Mouse (Mus musculus) embryonic facial prominence, embryonic 11.5 days (tissue): Measurements from ENCODE around the gene Cxcl15. TPM values are rescaled to one million over a fixed set of nuclear protein-coding genes. Genes with fewer than 3 reads are reported as not detected.

ENCODE experiments used
- ATAC-seq: fragments of 200-750 bp; cut with Nextera tagmentation; replicated peaks from 2 replicates; pipeline ENCODE4 v1.8.0; 2017; ENCODE audit warnings: low read depth; ENCODE audit not compliant: insufficient number of reproducible peaks, low FRiP score, low TSS enrichment
- DNase-seq: peaks from one replicate; pipeline ENCODE4 v3.0.0-alpha.2; 2015; ENCODE audit warnings: low spot score
- H3K27ac ChIP-seq: fragments of 300-500 bp; sonication (generic); replicated peaks from 2 replicates; pipeline ENCODE4 v1.5.1; 2014; ENCODE audit warnings: mild to moderate bottlenecking, low read depth, low read length, control low read depth
- H3K27me3 ChIP-seq: fragments of 300-500 bp; sonication (generic); 2 replicates; pipeline ENCODE4 v1.6.1; 2014; ENCODE audit warnings: mild to moderate bottlenecking, low read length, moderate library complexity, mixed read lengths; ENCODE audit not compliant: control insufficient read depth, insufficient read depth
- H3K36me3 ChIP-seq: fragments of 300-500 bp; sonication (generic); replicated peaks from 2 replicates; pipeline ENCODE4 v1.6.1; 2014; ENCODE audit warnings: low read depth, mild to moderate bottlenecking, low read length, moderate library complexity, mixed read lengths; ENCODE audit not compliant: control insufficient read depth, insufficient read depth
- H3K4me1 ChIP-seq: fragments of 300-500 bp; sonication (generic); 2 replicates; pipeline ENCODE4 v1.6.1; 2014; ENCODE audit warnings: low read length, mixed read lengths; ENCODE audit not compliant: control insufficient read depth, insufficient read depth
- H3K4me2 ChIP-seq: fragments of 300-500 bp; sonication (generic); 2 replicates; pipeline ENCODE4 v1.6.1; 2014; ENCODE audit warnings: low read depth, mild to moderate bottlenecking, control low read depth, low read length, moderate library complexity
- H3K4me3 ChIP-seq: fragments of 300-500 bp; sonication (generic); 2 replicates; pipeline ENCODE4 v1.5.1; 2014; ENCODE audit warnings: low read depth, low read length, control low read depth
- H3K9ac ChIP-seq: fragments of 300-500 bp; sonication (generic); replicated peaks from 2 replicates; pipeline ENCODE4 v1.6.1; 2014; ENCODE audit warnings: mild to moderate bottlenecking, control low read depth, low read length
- H3K9me3 ChIP-seq: fragments of 300-500 bp; sonication (generic); replicated peaks from 2 replicates; pipeline ENCODE4 v1.6.1; 2016; ENCODE audit warnings: mild to moderate bottlenecking, low read length, inconsistent platforms, mixed read lengths; ENCODE audit not compliant: control insufficient read depth
- WGBS: fragments of 180-500 bp; shearing (Covaris S2); extraction: QIAGEN DNeasy Blood & Tissue Kit; methylation state at CpG from one replicate; pipeline ENCODE4 v1.1.7; 2014; 5-methylcytosine and 5-hydroxymethylcytosine counted together
- polyA plus RNA-seq: library from polyadenylated mRNA; unstranded; fragments of >200 nt; fragmentation: Nextera tagmentation; extraction: Ambion mirVana; gene quantifications from 2 replicates; pipeline ENCODE4 v1.2.1, GENCODE M21; 2014

Cxcl15 gene
- 0.22 TPM in 1 of 2 replicates, not detected in the other for polyA plus RNA-seq

GRCm38 (mm10) chr5:90794195-90794625, at the start of gene Cxcl15:
Gene Cxcl15 (plus strand): TSS chr5:90794534.
- Histone ChIP-seq H3K4me1 (no peaks in the 10 kb centered on the region), H3K9me3 (no peaks in the 10 kb centered on the region), H3K4me2 (no peak within 1 kb of the TSS), H3K36me3 (no peaks in the 10 kb centered on the region), H3K27ac (no peak within 1 kb of the TSS), H3K27me3 (no peaks in the 10 kb centered on the region), H3K9ac (no peak within 1 kb of the TSS), H3K4me3 (no peak within 1 kb of the TSS)
- WGBS, result 76% methylated on average over 5 of the region's 5 CpGs
- DNase-seq, result no peak
- ATAC-seq, result no peak

- 91% methylated on average over 1 of the region's 1 CpGs for WGBS
- no peak overlapping the region for H3K4me2 ChIP-seq
- H3K9ac ChIP-seq, result no peak overlapping the region
- no peaks in the 10 kb centered on the region for H3K36me3 ChIP-seq
- H3K27me3 ChIP-seq, result no peaks in the 10 kb centered on the region; the same call in none of the 2 replicates
- H3K4me1 ChIP-seq, result no peaks in the 10 kb centered on the region; the same call in 1 of the 2 replicates
- no peak for ATAC-seq
- no peak overlapping the region for H3K4me3 ChIP-seq
- no peak for DNase-seq
- no peaks in the 10 kb centered on the region for H3K9me3 ChIP-seq
- H3K27ac ChIP-seq, result no peak overlapping the region
Observed at GRCm38 (mm10) chr5:90753934-90754333, 40.4 kb upstream of the Cxcl15 start.

GRCm38 (mm10) chr5:90758020-90758605, 36.2 kb upstream of the Cxcl15 start:
- H3K4me2 ChIP-seq, result no peak overlapping the region
- peaks cover 4% of the 10 kb centered on the region; the same call in 1 of the 2 replicates for H3K4me1 ChIP-seq
- no peak overlapping the region for H3K4me3 ChIP-seq
- no peaks in the 10 kb centered on the region for H3K36me3 ChIP-seq
- H3K27ac ChIP-seq, result no peak overlapping the region
- 30% methylated on average over 5 of the region's 5 CpGs for WGBS
- H3K27me3 ChIP-seq, result peaks cover 8% of the 10 kb centered on the region
- no peak overlapping the region for H3K9ac ChIP-seq
- DNase-seq, result no peak
- no peak for ATAC-seq
- no peaks in the 10 kb centered on the region for H3K9me3 ChIP-seq

- peak within 1 kb of the TSS; percentile 82 for H3K4me2 ChIP-seq
- H3K27me3 ChIP-seq, result peaks cover 8% of the 10 kb centered on the region
- peaks cover 4% of the 10 kb centered on the region; the same call in 1 of the 2 replicates for H3K4me1 ChIP-seq
- no peaks in the 10 kb centered on the region for H3K9me3 ChIP-seq
- ATAC-seq (peak; percentile 39; the same call in 1 of the 2 replicates), DNase-seq (peak; percentile 36)
- H3K4me3 ChIP-seq, result peak within 1 kb of the TSS; percentile 36
- peak within 1 kb of the TSS; percentile 50 for H3K9ac ChIP-seq
- H3K27ac ChIP-seq, result no peak within 1 kb of the TSS
- WGBS, result 4% methylated on average over 30 of the region's 32 CpGs
- no peaks in the 10 kb centered on the region for H3K36me3 ChIP-seq
Observed at GRCm38 (mm10) chr5:90759077-90760065, 35.0 kb upstream of the Cxcl15 start, which contains the start of gene Cxcl5. Gene Cxcl5 (plus strand): TSS chr5:90759360.

- Histone ChIP-seq H3K36me3 (no peaks in the 10 kb centered on the region), H3K4me1 (peaks cover 4% of the 10 kb centered on the region; the same call in 1 of the 2 replicates), H3K9ac (no peak overlapping the region), H3K9me3 (no peaks in the 10 kb centered on the region), H3K4me3 (no peak overlapping the region), H3K27me3 (peaks cover 8% of the 10 kb centered on the region), H3K4me2 (no peak overlapping the region), H3K27ac (no peak overlapping the region)
- DNase-seq (no peak), ATAC-seq (no peak)
- 67% methylated on average over 4 of the region's 4 CpGs for WGBS
Observed at GRCm38 (mm10) chr5:90760303-90760702, 34.0 kb upstream of the Cxcl15 start.

GRCm38 (mm10) chr5:90760844-90761243, 33.5 kb upstream of the Cxcl15 start:
- Histone ChIP-seq H3K4me2 (no peak overlapping the region), H3K27me3 (peaks cover 8% of the 10 kb centered on the region), H3K9me3 (no peaks in the 10 kb centered on the region), H3K4me3 (no peak overlapping the region), H3K27ac (no peak overlapping the region), H3K9ac (no peak overlapping the region), H3K4me1 (peaks cover 4% of the 10 kb centered on the region; the same call in 1 of the 2 replicates), H3K36me3 (no peaks in the 10 kb centered on the region)
- DNase-seq (no peak), ATAC-seq (no peak)
- WGBS, result 93% methylated on average over 2 of the region's 2 CpGs

- no peak for DNase-seq
- Histone ChIP-seq H3K4me1 (peaks cover 4% of the 10 kb centered on the region; the same call in 1 of the 2 replicates), H3K9ac (no peak overlapping the region), H3K27ac (no peak overlapping the region), H3K4me3 (no peak overlapping the region), H3K36me3 (no peaks in the 10 kb centered on the region), H3K9me3 (no peaks in the 10 kb centered on the region), H3K4me2 (no peak overlapping the region), H3K27me3 (peaks cover 8% of the 10 kb centered on the region)
- no peak for ATAC-seq
- WGBS, result 80% methylated on average over 3 of the region's 3 CpGs
Observed at GRCm38 (mm10) chr5:90761834-90762233, 32.5 kb upstream of the Cxcl15 start.
